Mouse (Mus musculus): Measurements from ENCODE around the gene Adck1.

GRCm38 (mm10) chr12:88490881-88491280 is 130.5 kb downstream of the Adck1 start:
- no peak for TF ChIP-seq CTCF (IDR thresholded peaks at IDR 0.05; ENCODE audit: low read depth, low read length)
- TF ChIP-seq EP300 (IDR thresholded peaks at IDR 0.05; ENCODE audit: insufficient read depth, low read depth, low read length): no peak

All from ES-Bruce4 (cell line).